Mouse (Mus musculus) myocyte (in vitro differentiated cells): ENCODE data around the gene Vill. TPM values are rescaled to one million over a fixed set of nuclear protein-coding genes. Genes with fewer than 3 reads are reported as not detected.

Experiments used
- H3K27me3 ChIP-seq: one replicate; pipeline ENCODE4 v1.6.1; 2011; ENCODE audit not compliant: control insufficient read depth, insufficient read depth, insufficient read length
- H3K36me3 ChIP-seq: one replicate; pipeline ENCODE4 v1.6.1; 2011; ENCODE audit not compliant: control insufficient read depth, insufficient read depth
- H3K4me2 ChIP-seq: one replicate; pipeline ENCODE4 v1.6.1; 2011; ENCODE audit warnings: low read depth, control low read depth
- H3K4me3 ChIP-seq: one replicate; pipeline ENCODE4 v1.5.1; 2011; ENCODE audit warnings: mild to moderate bottlenecking, control low read depth, moderate library complexity
- H3K79me2 ChIP-seq: one replicate; pipeline ENCODE4 v1.6.1; 2011; ENCODE audit not compliant: control insufficient read depth, insufficient read depth
- H3ac ChIP-seq: one replicate; pipeline ENCODE4 v1.6.1; 2011; ENCODE audit not compliant: control insufficient read depth, insufficient read length
- CEBPB ChIP-seq: IDR thresholded peaks from 2 replicates; pipeline ENCODE4 v1.6.1; 2011; ENCODE audit warnings: mild to moderate bottlenecking, moderate library complexity; ENCODE audit not compliant: poor library complexity, insufficient read depth, severe bottlenecking
- E2F4 ChIP-seq: IDR thresholded peaks from one replicate; pipeline ENCODE4 v1.6.1; 2011; ENCODE audit warnings: mild to moderate bottlenecking, control low read depth, moderate library complexity; ENCODE audit not compliant: insufficient read depth
- MAX ChIP-seq: IDR thresholded peaks from one replicate; pipeline ENCODE4 v1.6.1; 2011; ENCODE audit warnings: low read depth, mild to moderate bottlenecking, control low read depth
- MYOD1 ChIP-seq, 3 experiments: IDR thresholded peaks; one replicate each; pipeline ENCODE4 v1.6.1; 2011; ENCODE audit warnings: control low read depth in 2 of 3, low read depth in 2 of 3, mild to moderate bottlenecking in 2 of 3, moderate library complexity in 1 of 3; ENCODE audit not compliant: insufficient read length in 2 of 3, control insufficient read depth in 1 of 3
- MYOG ChIP-seq, 3 experiments: IDR thresholded peaks; one replicate each; pipeline ENCODE4 v1.6.1; 2011; ENCODE audit warnings: control low read depth in 2 of 3, low read depth in 2 of 3, mild to moderate bottlenecking in 2 of 3; ENCODE audit not compliant: insufficient read length in 2 of 3, control insufficient read depth in 1 of 3, insufficient read depth in 1 of 3
- POLR2A ChIP-seq: IDR thresholded peaks from one replicate; pipeline ENCODE4 v1.6.1; 2011; ENCODE audit warnings: low read depth, mild to moderate bottlenecking, control low read depth, moderate library complexity; ENCODE audit not compliant: insufficient read length
- POLR2AphosphoS2 ChIP-seq: IDR thresholded peaks from one replicate; pipeline ENCODE4 v1.6.1; 2011; ENCODE audit warnings: low read depth, control low read depth; ENCODE audit not compliant: insufficient read length
- REST ChIP-seq: IDR thresholded peaks from one replicate; pipeline ENCODE4 v1.6.1; 2011; ENCODE audit warnings: mild to moderate bottlenecking, control low read depth, moderate library complexity; ENCODE audit not compliant: insufficient read depth, insufficient read length
- SRF ChIP-seq: IDR thresholded peaks from one replicate; pipeline ENCODE4 v1.6.1; 2011; ENCODE audit warnings: low read depth; ENCODE audit not compliant: control insufficient read depth, insufficient read length
- TCF12 ChIP-seq: IDR thresholded peaks from one replicate; pipeline ENCODE4 v1.6.1; 2011; ENCODE audit warnings: mild to moderate bottlenecking, control low read depth; ENCODE audit not compliant: poor library complexity, insufficient read depth, severe bottlenecking
- TCF3 ChIP-seq: IDR thresholded peaks from one replicate; pipeline ENCODE4 v1.6.1; 2011; ENCODE audit warnings: low read depth, control low read depth; ENCODE audit not compliant: insufficient read length
- USF1 ChIP-seq: IDR thresholded peaks from one replicate; pipeline ENCODE4 v1.6.1; 2011; ENCODE audit warnings: low read depth, mild to moderate bottlenecking, control low read depth, moderate library complexity
- polyA plus RNA-seq: library from polyadenylated mRNA; unstranded; fragments of >200 nt; fragmentation: generic; extraction: Trizol; gene quantifications from one replicate; pipeline ENCODE4 v1.2.1, GENCODE M21; 2012; ENCODE audit warnings: missing spikeins

The Vill gene
- polyA plus RNA-seq, 1 experiment = 1.4 TPM

DNA sequence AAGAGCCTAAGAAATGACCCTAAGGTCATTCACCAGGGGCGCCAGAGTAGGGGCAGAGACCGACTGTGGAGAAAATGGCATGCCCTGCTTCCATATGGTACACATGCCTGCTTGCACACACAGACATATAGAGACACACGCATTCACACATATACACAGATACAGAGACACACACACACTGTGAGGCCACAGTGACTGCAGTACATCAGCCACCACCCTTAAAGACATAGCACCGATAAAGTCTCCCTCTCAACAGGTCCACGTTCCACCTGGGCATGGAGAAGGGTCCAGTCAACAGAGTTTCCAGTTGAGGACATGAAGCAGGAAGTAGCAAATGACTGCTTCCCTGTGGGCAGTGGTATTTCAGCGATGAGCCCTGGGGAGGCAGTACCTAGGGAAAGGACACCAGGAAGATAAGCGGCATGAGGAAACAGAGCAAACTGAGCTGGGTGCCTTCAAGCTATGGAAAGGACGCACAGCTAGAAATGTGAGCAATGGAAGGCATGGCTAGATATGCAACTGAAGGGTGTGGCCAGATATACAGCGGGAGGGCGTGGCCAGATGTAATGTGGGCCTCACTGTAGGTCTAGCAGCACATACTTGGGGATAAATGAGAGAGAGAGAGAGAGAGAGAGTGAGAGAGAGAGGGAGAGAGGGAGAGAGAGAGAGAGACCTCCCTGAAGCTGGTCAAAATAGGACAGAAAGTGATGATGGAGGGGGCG lies 4.2 kb upstream of the Vill start:
- Histone ChIP-seq H3ac (no peak overlapping the region), H3K79me2 (no peaks in the 10 kb centered on the region), H3K4me2 (no peak overlapping the region), H3K36me3 (no peaks in the 10 kb centered on the region), H3K27me3 (no peaks in the 10 kb centered on the region), H3K4me3 (no peak overlapping the region)
- TF ChIP-seq MYOD1 (IDR thresholded peaks at IDR 0.05; ENCODE audit: control insufficient read depth in 1 of 3, insufficient read length in 2 of 3, low read depth in 2 of 3) = no peak
- TF ChIP-seq REST = no peak
- no peak for TF ChIP-seq TCF3
- no peak for TF ChIP-seq POLR2A
- no peak for TF ChIP-seq SRF
- no peak for TF ChIP-seq E2F4
- TF ChIP-seq TCF12 = no peak
- TF ChIP-seq MAX = no peak
- no peak for TF ChIP-seq POLR2AphosphoS2
- TF ChIP-seq CEBPB = no peak
- no peak for TF ChIP-seq MYOG (IDR thresholded peaks at IDR 0.05; ENCODE audit: control insufficient read depth in 1 of 3, insufficient read depth in 1 of 3, insufficient read length in 2 of 3, low read depth in 2 of 3)
- no peak for TF ChIP-seq USF1

DNA sequence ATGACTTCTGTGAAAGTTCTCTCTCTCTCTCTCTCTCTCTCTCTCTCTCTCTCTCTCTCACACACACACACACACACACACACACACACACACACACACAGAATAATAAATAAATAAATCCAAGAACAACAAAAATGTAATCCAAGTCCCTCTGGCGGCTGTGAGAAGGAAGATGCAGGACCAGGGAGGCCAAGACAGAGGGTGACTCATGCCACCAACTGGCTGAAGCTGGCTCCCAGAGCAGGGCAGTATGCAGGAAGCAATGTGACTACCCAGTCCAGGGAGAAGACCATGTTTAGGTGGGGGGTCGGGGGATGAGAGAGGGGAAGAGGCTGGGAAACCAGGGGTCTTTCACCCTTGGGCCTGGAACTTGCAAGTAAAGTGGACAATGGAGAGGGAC lies 1.4 kb upstream of the Vill start:
- H3K4me3 ChIP-seq = no peak overlapping the region
- peak overlapping the region; percentile 79 for H3K4me2 ChIP-seq
- no peak overlapping the region for H3ac ChIP-seq
- TF ChIP-seq MAX (no peak), POLR2AphosphoS2 (no peak), TCF3 (no peak), MYOD1 (IDR thresholded peaks at IDR 0.05; ENCODE audit: control insufficient read depth in 1 of 3, insufficient read length in 2 of 3, low read depth in 2 of 3) (no peak), SRF (no peak)
- H3K79me2 ChIP-seq = no peaks in the 10 kb centered on the region
- no peaks in the 10 kb centered on the region for H3K36me3 ChIP-seq
- H3K27me3 ChIP-seq = no peaks in the 10 kb centered on the region

DNA sequence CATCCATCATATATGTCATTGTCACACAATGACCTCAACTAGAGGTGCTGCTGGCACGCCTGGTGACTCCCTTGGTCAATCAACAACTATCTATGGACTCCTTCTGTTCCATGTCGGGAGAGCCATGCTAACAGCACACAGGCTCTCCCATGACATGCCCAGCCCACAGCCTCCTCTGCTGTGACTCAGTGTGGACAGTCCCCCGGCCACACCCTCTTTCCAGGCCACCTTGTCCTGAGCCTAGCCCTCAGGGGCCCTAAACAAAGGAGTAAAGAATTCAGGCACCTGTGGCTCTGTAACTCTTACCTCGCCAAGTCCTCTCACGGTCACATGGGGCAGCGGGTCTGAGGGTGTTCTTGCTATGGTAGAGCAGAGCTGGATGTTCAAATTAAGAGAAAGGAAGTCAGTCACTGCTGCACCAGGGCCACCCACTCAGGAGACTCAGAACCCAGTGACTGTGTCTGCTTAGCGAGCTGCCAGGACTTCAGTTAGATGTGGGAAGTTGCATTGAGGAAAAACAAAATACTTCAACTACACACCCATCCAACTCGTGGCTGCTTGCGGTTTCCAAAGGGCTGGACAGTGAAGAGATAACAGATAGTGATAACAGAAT lies 1.5 kb downstream of the Vill start:
- TF ChIP-seq TCF3 (no peak), E2F4 (no peak), TCF12 (no peak), POLR2AphosphoS2 (no peak), SRF (no peak), REST (no peak), CEBPB (no peak), USF1 (no peak), MAX (no peak), MYOD1 (IDR thresholded peaks at IDR 0.05; ENCODE audit: control insufficient read depth in 1 of 3, insufficient read length in 2 of 3, low read depth in 2 of 3) (no peak), MYOG (IDR thresholded peaks at IDR 0.05; ENCODE audit: control insufficient read depth in 1 of 3, insufficient read depth in 1 of 3, insufficient read length in 2 of 3, low read depth in 2 of 3) (no peak), POLR2A (no peak)
- Histone ChIP-seq H3ac (no peak overlapping the region), H3K4me3 (no peak overlapping the region), H3K36me3 (no peaks in the 10 kb centered on the region), H3K4me2 (no peak overlapping the region), H3K27me3 (no peaks in the 10 kb centered on the region), H3K79me2 (no peaks in the 10 kb centered on the region)

DNA sequence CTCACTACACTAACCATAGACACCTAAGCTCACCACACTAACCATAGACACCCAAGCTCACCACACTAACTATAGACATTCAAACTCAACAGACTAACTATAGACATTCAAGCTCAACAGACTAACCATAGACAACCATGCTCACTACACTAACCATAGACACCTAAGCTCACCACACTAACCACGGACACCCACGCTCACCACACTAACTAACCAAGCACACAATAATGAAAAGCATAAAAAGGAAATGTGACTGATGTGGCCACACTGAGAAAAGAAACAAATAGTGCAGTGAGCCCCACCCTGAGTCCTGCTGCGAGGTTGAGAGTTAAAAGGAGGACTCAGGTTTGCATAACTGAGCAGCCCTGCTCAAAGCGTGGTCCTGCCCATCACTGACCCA lies 2.8 kb downstream of the Vill start:
- Histone ChIP-seq H3K4me3 (no peak overlapping the region), H3K4me2 (no peak overlapping the region), H3K27me3 (no peaks in the 10 kb centered on the region), H3K79me2 (no peaks in the 10 kb centered on the region), H3ac (no peak overlapping the region), H3K36me3 (no peaks in the 10 kb centered on the region)
- TF ChIP-seq MYOG (IDR thresholded peaks at IDR 0.05; ENCODE audit: control insufficient read depth in 1 of 3, insufficient read depth in 1 of 3, insufficient read length in 2 of 3, low read depth in 2 of 3) (no peak), MAX (no peak), POLR2A (no peak), REST (no peak), MYOD1 (IDR thresholded peaks at IDR 0.05; ENCODE audit: control insufficient read depth in 1 of 3, insufficient read length in 2 of 3, low read depth in 2 of 3) (no peak)

DNA sequence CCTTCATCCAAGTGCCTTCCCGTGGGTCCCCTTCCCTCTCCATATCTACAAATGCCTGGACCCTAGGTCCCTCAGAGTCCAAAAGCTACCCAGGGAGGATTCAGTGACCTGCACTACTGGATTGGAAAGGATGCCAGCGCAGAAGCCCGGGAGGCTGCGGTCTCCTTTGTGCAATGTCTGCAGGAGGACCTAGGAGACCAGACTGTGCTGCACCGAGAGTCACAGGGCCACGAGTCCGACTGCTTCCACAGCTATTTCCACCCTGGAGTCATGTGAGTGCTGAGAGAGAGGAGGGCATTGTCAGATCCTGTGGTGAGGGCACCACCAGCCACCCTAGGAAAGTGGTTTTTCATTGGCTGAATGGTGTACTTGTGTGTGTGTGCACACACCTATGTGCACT lies 5.7 kb downstream of the Vill start:
- H3K27me3 ChIP-seq = no peaks in the 10 kb centered on the region
- no peaks in the 10 kb centered on the region for H3K36me3 ChIP-seq
- TF ChIP-seq TCF12 (no peak), MYOD1 (IDR thresholded peaks at IDR 0.05; ENCODE audit: control insufficient read depth in 1 of 3, insufficient read length in 2 of 3, low read depth in 2 of 3) (no peak), CEBPB (no peak), POLR2A (no peak), USF1 (no peak), POLR2AphosphoS2 (no peak), SRF (no peak), REST (no peak), MYOG (IDR thresholded peaks at IDR 0.05; ENCODE audit: control insufficient read depth in 1 of 3, insufficient read depth in 1 of 3, insufficient read length in 2 of 3, low read depth in 2 of 3) (no peak), TCF3 (no peak), MAX (no peak), E2F4 (no peak)
- H3ac ChIP-seq = no peak overlapping the region
- no peak overlapping the region for H3K4me2 ChIP-seq
- no peaks in the 10 kb centered on the region for H3K79me2 ChIP-seq
- no peak overlapping the region for H3K4me3 ChIP-seq
